Mouse (Mus musculus): ENCODE results near the gene Rps6ka2. TPM values are rescaled to one million over a fixed set of nuclear protein-coding genes. Genes with fewer than 3 reads are reported as not detected.

Rps6ka2 gene
- polyA plus RNA-seq, 1 experiment from 2014 or later: 45.3 TPM

- no peak for ATAC-seq (replicated peaks; ENCODE audit: insufficient number of reproducible peaks, low FRiP score, low TSS enrichment)
- 85% methylated on average over 6 of the region's 6 CpGs for WGBS (ENCODE audit: insufficient replicate concordance)
- Histone ChIP-seq H3K36me3 (ENCODE audit: control insufficient read depth, insufficient read depth, low read length) (peaks cover 2% of the 10 kb centered on the region), H3K4me1 (ENCODE audit: control insufficient read depth, insufficient read depth, low read length) (no peaks in the 10 kb centered on the region), H3K9ac (ENCODE audit: low read depth, low read length) (no peak overlapping the region), H3K9me3 (replicated peaks; ENCODE audit: control insufficient read depth, low read length) (no peaks in the 10 kb centered on the region), H3K4me2 (no peak overlapping the region), H3K4me3 (ENCODE audit: low read depth, low read length) (no peak overlapping the region), H3K27me3 (ENCODE audit: control insufficient read depth, insufficient read depth, low read length) (no peaks in the 10 kb centered on the region), H3K27ac (ENCODE audit: low read depth, low read length) (no peak overlapping the region)
Observed at GRCm38 (mm10) chr17:7246893-7247556, 77.1 kb downstream of the Rps6ka2 start.

DNA sequence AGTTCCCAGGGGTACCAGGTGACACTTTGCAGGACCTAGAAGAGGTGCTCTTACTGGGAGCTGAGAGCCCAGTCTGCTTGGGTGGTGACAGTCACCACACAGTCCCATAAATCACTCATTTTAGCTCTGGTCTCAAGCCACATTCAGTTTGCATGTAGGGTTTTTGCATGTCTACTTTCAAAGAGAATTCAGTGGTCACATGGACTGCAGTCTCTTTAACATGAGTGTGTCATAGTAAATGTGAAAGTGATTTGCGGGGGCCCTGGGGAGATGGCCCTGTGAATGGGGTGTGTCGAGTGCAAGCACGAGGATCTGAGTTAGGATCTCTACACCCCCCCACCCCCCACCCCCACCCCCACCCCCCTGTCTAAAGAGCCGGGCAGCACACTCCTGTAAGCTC lies 80.5 kb downstream of the Rps6ka2 start:
- no peak for ATAC-seq (replicated peaks; ENCODE audit: insufficient number of reproducible peaks, low FRiP score, low TSS enrichment)
- 76% methylated on average over 4 of the region's 4 CpGs for WGBS (ENCODE audit: insufficient replicate concordance)
- Histone ChIP-seq H3K4me3 (ENCODE audit: low read depth, low read length) (no peak overlapping the region), H3K27me3 (ENCODE audit: control insufficient read depth, insufficient read depth, low read length) (no peaks in the 10 kb centered on the region), H3K36me3 (ENCODE audit: control insufficient read depth, insufficient read depth, low read length) (peaks cover 6% of the 10 kb centered on the region), H3K9me3 (replicated peaks; ENCODE audit: control insufficient read depth, low read length) (no peaks in the 10 kb centered on the region), H3K9ac (ENCODE audit: low read depth, low read length) (no peak overlapping the region), H3K4me2 (no peak overlapping the region), H3K4me1 (ENCODE audit: control insufficient read depth, insufficient read depth, low read length) (no peaks in the 10 kb centered on the region), H3K27ac (ENCODE audit: low read depth, low read length) (no peak overlapping the region)

GRCm38 (mm10) chr17:7257208-7257607 lies 87.3 kb downstream of the Rps6ka2 start:
- no peak overlapping the region for H3K4me3 ChIP-seq (ENCODE audit: low read depth, low read length)
- H3K9ac ChIP-seq (ENCODE audit: low read depth, low read length): no peak overlapping the region
- 63% methylated on average over 1 of the region's 1 CpGs for WGBS (ENCODE audit: insufficient replicate concordance)
- H3K27me3 ChIP-seq (ENCODE audit: control insufficient read depth, insufficient read depth, low read length): no peaks in the 10 kb centered on the region
- no peak overlapping the region for H3K27ac ChIP-seq (ENCODE audit: low read depth, low read length)
- H3K4me2 ChIP-seq: no peak overlapping the region
- ATAC-seq (replicated peaks; ENCODE audit: insufficient number of reproducible peaks, low FRiP score, low TSS enrichment): no peak
- H3K9me3 ChIP-seq (replicated peaks; ENCODE audit: control insufficient read depth, low read length): no peaks in the 10 kb centered on the region
- H3K4me1 ChIP-seq (ENCODE audit: control insufficient read depth, insufficient read depth, low read length): peaks cover 37% of the 10 kb centered on the region
- 0 out of 2 replicates have a peak, but pooled peaks cover 8% of the 10 kb centered on the region for H3K36me3 ChIP-seq (ENCODE audit: control insufficient read depth, insufficient read depth, low read length)

GRCm38 (mm10) chr17:7258748-7259359 lies 88.9 kb downstream of the Rps6ka2 start:
- Histone ChIP-seq H3K9ac (ENCODE audit: low read depth, low read length) (no peak overlapping the region), H3K27ac (ENCODE audit: low read depth, low read length) (0 out of 2 replicates have a peak overlapping the region, but pooled peaks have one; percentile 38), H3K4me2 (no peak overlapping the region), H3K27me3 (ENCODE audit: control insufficient read depth, insufficient read depth, low read length) (no peaks in the 10 kb centered on the region), H3K36me3 (ENCODE audit: control insufficient read depth, insufficient read depth, low read length) (0 out of 2 replicates have a peak, but pooled peaks cover 10% of the 10 kb centered on the region), H3K4me3 (ENCODE audit: low read depth, low read length) (no peak overlapping the region), H3K9me3 (replicated peaks; ENCODE audit: control insufficient read depth, low read length) (no peaks in the 10 kb centered on the region), H3K4me1 (ENCODE audit: control insufficient read depth, insufficient read depth, low read length) (peaks cover 39% of the 10 kb centered on the region)
- WGBS (ENCODE audit: insufficient replicate concordance): 75% methylated on average over 15 of the region's 15 CpGs
- no peak for ATAC-seq (replicated peaks; ENCODE audit: insufficient number of reproducible peaks, low FRiP score, low TSS enrichment)

DNA sequence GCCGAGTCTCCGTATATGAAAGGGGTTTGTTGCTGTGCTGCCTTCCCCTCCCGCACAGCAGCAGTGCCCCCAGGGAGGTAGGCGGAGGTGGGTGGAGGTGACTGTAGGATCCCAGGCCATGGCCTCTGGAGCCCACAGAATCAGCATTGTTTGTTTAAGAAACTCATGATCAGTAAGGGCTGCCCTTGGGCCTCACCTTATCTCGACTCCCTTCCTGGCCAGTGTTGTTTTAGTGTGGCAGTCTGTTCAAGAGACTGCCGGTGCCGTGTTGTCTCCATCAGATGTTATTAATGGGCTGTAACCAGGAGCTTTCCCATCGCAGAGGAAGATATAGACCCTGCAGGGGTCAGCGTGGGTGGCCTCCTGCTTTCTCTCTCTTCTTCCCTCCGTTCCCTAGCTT lies 90.4 kb downstream of the Rps6ka2 start:
- Histone ChIP-seq H3K4me1 (ENCODE audit: control insufficient read depth, insufficient read depth, low read length) (peaks cover 46% of the 10 kb centered on the region), H3K4me2 (peak overlapping the region; percentile 35), H3K36me3 (ENCODE audit: control insufficient read depth, insufficient read depth, low read length) (0 out of 2 replicates have a peak, but pooled peaks cover 6% of the 10 kb centered on the region), H3K27me3 (ENCODE audit: control insufficient read depth, insufficient read depth, low read length) (no peaks in the 10 kb centered on the region), H3K9me3 (replicated peaks; ENCODE audit: control insufficient read depth, low read length) (no peaks in the 10 kb centered on the region), H3K27ac (ENCODE audit: low read depth, low read length) (peak overlapping the region; percentile 38), H3K4me3 (ENCODE audit: low read depth, low read length) (no peak overlapping the region), H3K9ac (ENCODE audit: low read depth, low read length) (0 out of 2 replicates have a peak overlapping the region, but pooled peaks have one; percentile 1)
- peak; percentile 78 for ATAC-seq (replicated peaks; ENCODE audit: insufficient number of reproducible peaks, low FRiP score, low TSS enrichment)
- 6% methylated on average over 10 of the region's 10 CpGs for WGBS (ENCODE audit: insufficient replicate concordance)

- H3K9ac ChIP-seq (ENCODE audit: low read depth, low read length): no peak overlapping the region; the same call in 1 of the 2 replicates
- H3K4me3 ChIP-seq (ENCODE audit: low read depth, low read length): no peak overlapping the region
- 0 out of 2 replicates have a peak, but pooled peaks cover 6% of the 10 kb centered on the region for H3K36me3 ChIP-seq (ENCODE audit: control insufficient read depth, insufficient read depth, low read length)
- peaks cover 61% of the 10 kb centered on the region for H3K4me1 ChIP-seq (ENCODE audit: control insufficient read depth, insufficient read depth, low read length)
- no peaks in the 10 kb centered on the region for H3K9me3 ChIP-seq (replicated peaks; ENCODE audit: control insufficient read depth, low read length)
- 12% methylated on average over 10 of the region's 10 CpGs for WGBS (ENCODE audit: insufficient replicate concordance)
- ATAC-seq (replicated peaks; ENCODE audit: insufficient number of reproducible peaks, low FRiP score, low TSS enrichment): peak; percentile 48
- no peaks in the 10 kb centered on the region for H3K27me3 ChIP-seq (ENCODE audit: control insufficient read depth, insufficient read depth, low read length)
- peak overlapping the region; percentile 38; the same call in 1 of the 2 replicates for H3K27ac ChIP-seq (ENCODE audit: low read depth, low read length)
- no peak overlapping the region for H3K4me2 ChIP-seq
Observed at GRCm38 (mm10) chr17:7262056-7262455, 92.1 kb downstream of the Rps6ka2 start.

DNA sequence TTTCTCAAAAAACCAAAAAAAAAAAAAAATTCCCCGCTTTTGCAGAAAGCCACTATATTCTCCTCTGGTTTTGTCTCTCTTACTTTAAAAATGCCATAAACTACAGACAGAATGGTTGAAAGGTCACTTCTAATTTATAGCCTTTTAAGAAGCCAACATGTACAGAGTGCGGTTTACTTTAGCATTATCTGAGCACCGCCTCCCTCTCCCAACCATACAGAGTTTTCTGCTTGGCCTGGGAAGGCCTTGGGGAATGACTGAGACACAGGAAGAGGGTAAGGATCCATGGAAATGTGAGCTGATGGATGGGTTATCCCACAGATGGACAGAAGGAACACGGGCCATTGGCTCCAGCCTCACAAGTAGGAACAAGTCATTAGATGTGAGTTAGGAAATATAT lies 92.7 kb downstream of the Rps6ka2 start:
- no peaks in the 10 kb centered on the region for H3K9me3 ChIP-seq (replicated peaks; ENCODE audit: control insufficient read depth, low read length)
- peaks cover 67% of the 10 kb centered on the region for H3K4me1 ChIP-seq (ENCODE audit: control insufficient read depth, insufficient read depth, low read length)
- H3K27ac ChIP-seq (ENCODE audit: low read depth, low read length): no peak overlapping the region
- WGBS (ENCODE audit: insufficient replicate concordance): 84% methylated on average over 4 of the region's 4 CpGs
- H3K27me3 ChIP-seq (ENCODE audit: control insufficient read depth, insufficient read depth, low read length): no peaks in the 10 kb centered on the region
- ATAC-seq (replicated peaks; ENCODE audit: insufficient number of reproducible peaks, low FRiP score, low TSS enrichment): no peak
- 0 out of 2 replicates have a peak, but pooled peaks cover 6% of the 10 kb centered on the region for H3K36me3 ChIP-seq (ENCODE audit: control insufficient read depth, insufficient read depth, low read length)
- no peak overlapping the region for H3K4me3 ChIP-seq (ENCODE audit: low read depth, low read length)
- no peak overlapping the region for H3K4me2 ChIP-seq
- no peak overlapping the region for H3K9ac ChIP-seq (ENCODE audit: low read depth, low read length)

DNA sequence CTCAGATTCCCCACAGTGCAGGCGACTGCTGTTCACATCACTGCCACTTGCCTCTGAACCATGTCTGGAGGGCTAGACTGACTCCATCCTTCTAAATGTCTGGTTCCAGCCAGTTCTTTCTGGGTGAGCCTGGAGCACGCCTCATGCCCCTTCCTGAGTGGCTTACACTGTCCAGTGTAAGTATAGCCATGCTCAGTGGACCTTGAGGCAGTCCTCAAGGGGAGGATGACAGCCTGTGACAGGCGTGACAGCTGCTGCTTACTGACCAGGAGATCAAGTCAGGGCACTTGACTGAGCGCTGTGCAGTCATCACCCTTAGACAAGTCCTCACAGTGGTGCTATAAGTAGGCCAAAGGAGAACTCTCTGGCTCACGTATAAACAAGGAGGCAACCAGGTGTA lies 94.7 kb downstream of the Rps6ka2 start:
- no peak overlapping the region for H3K4me2 ChIP-seq
- H3K36me3 ChIP-seq (ENCODE audit: control insufficient read depth, insufficient read depth, low read length): 0 out of 2 replicates have a peak, but pooled peaks cover 2% of the 10 kb centered on the region
- WGBS (ENCODE audit: insufficient replicate concordance): 57% methylated on average over 5 of the region's 5 CpGs
- H3K27me3 ChIP-seq (ENCODE audit: control insufficient read depth, insufficient read depth, low read length): no peaks in the 10 kb centered on the region
- no peak overlapping the region for H3K4me3 ChIP-seq (ENCODE audit: low read depth, low read length)
- H3K9ac ChIP-seq (ENCODE audit: low read depth, low read length): no peak overlapping the region
- no peak for ATAC-seq (replicated peaks; ENCODE audit: insufficient number of reproducible peaks, low FRiP score, low TSS enrichment)
- peaks cover 69% of the 10 kb centered on the region for H3K4me1 ChIP-seq (ENCODE audit: control insufficient read depth, insufficient read depth, low read length)
- H3K27ac ChIP-seq (ENCODE audit: low read depth, low read length): peak overlapping the region; percentile 60
- no peaks in the 10 kb centered on the region for H3K9me3 ChIP-seq (replicated peaks; ENCODE audit: control insufficient read depth, low read length)
